Mouse (Mus musculus) liver, adult 2 months (tissue): ENCODE measurements around the gene Trabd2b.

Source experiments
- CTCF ChIP-seq: fragments of 200-500 bp; IDR thresholded peaks from 2 replicates; pipeline ENCODE4 v1.5.1; 2011; ENCODE audit warnings: low read depth, low read length, control low read depth
- POLR2A ChIP-seq: fragments of 200-500 bp; IDR thresholded peaks from 2 replicates; pipeline ENCODE4 v1.6.1; 2011; ENCODE audit warnings: low read length, control low read depth; ENCODE audit not compliant: insufficient read depth; ENCODE audit errors: extremely low read depth

- no peak for TF ChIP-seq CTCF
- TF ChIP-seq POLR2A = no peak
Observed at GRCm38 (mm10) chr4:114484173-114484572, 77.6 kb downstream of the Trabd2b start.
